Mouse (Mus musculus) thymus, postnatal 36 days (tissue): ENCODE data around the gene Pipox.

Experiments used
- DNase-seq, 2 experiments: peaks; one replicate each; pipeline ENCODE4 v3.0.0; 2022; ENCODE audit warnings: mixed read lengths in 2 of 2

The Pipox gene

GRCm38 (mm10) chr11:77843068-77843905, 50.6 kb downstream of the Pipox start:
- no peak for DNase-seq

- DNase-seq, result no peak
Observed at GRCm38 (mm10) chr11:77840523-77841245, 53.2 kb downstream of the Pipox start.

- DNase-seq, result no peak
Observed at GRCm38 (mm10) chr11:77837856-77838255, 56.0 kb downstream of the Pipox start.

- no peak for DNase-seq
Observed at GRCm38 (mm10) chr11:77836751-77837150, 57.1 kb downstream of the Pipox start.

GRCm38 (mm10) chr11:77836290-77836689, 57.6 kb downstream of the Pipox start:
- no peak for DNase-seq

- DNase-seq, result no peak
Observed at GRCm38 (mm10) chr11:77835109-77835508, 58.8 kb downstream of the Pipox start.

GRCm38 (mm10) chr11:77832541-77832940, 61.4 kb downstream of the Pipox start:
- no peak for DNase-seq

GRCm38 (mm10) chr11:77830875-77831274, 63.0 kb downstream of the Pipox start:
- DNase-seq, result no peak
